Mouse (Mus musculus): ENCODE measurements at regions not wholly inside any gene's neighbourhood (a gene's known extent, or its start where the extent isn't known, plus 50 kb on each side); places are given as distances from the start of the nearest gene placed in this dataset.

DNA sequence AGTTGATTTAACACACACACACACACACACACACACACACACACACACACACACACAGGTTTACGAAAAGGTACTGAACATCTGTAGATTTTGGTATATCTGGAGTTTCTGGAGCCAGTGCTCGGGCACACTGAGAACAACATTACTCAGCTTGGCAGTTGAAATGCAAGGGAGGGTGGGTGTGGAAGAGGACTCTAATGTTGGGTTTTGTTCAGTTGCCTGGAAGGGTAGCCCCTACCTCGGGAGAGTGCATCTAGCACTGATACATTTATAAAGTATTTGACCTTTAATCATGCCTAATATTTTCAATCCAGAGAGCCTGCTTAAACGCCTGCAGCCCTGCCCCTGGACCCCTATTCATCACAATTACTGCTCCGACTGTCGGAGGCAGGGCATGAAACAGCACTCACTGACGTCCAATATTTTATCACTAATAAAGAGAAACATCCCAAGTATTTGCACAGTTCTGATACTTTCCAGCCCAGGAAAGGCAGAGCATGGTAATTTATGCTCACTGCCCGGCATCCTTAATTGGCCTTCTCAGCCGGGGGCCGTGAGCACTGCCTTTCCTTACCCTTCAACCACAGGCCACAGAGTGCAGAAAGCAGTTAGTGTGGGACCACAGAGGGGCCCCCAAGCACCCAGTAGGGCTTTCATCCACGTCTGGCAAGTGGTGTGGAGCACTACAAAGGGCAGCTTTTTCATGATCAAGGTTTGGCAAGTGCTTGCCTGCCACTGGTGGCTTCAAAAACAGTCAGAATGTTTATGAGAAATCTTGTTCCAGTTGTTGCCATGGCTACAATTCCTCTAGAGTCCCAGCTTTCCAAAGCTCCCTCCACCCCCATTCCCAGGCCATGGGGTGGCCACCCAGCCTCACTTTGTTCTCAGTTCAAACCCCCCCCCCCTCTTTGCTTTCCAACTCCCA, 76.3 kb upstream of the Pkdcc start:
- DNase-seq = no peak

GRCm38 (mm10) chr17:83148371-83148929, 66.6 kb upstream of the Pkdcc start:
- peak; percentile 71 to 83 for DNase-seq

DNA sequence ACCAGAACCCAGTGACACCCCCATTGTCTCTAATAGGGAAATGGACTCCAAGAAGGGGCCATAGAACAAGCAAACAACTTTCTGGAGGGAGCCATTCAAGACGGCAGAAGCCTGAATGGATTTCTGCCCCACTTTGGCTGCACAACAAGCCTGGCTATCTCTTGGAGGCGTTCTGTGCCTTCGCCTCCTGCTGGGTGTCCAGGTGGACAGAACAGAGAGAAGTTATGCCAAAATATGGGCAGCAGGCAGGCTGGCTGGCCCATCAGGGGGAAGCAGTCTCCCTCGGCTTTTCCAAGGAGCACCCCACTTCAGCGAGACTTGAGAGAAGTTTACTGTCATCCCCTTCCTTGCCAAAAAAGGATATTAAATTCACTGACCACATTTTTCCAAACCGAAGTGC, 65.8 kb upstream of the Pkdcc start:
- no peak for DNase-seq

- DNase-seq = no peak
These were observed 60.0 kb upstream of the Pkdcc start for GRCm38 (mm10) chr17:83155106-83155505.

DNA sequence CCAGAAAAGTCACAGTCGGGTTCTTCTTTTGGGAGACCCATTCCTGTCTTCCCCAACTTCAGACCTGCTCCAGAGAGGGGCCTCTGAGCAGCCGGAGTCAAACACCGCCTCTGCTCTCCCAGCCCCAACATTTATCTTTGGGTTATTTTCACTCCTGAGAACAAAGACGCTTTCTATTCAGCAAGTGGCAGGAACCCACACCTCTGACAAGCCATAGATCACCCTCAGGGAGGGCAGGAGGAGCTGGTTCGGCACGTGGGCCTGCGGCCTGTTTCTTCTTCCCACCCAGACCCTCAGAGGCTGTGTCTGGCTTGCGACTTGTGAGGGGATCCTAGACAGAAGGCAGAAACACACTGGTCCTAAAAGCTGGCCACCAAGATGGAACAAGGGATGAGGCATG, 58.4 kb upstream of the Pkdcc start:
- DNase-seq = no peak

DNA sequence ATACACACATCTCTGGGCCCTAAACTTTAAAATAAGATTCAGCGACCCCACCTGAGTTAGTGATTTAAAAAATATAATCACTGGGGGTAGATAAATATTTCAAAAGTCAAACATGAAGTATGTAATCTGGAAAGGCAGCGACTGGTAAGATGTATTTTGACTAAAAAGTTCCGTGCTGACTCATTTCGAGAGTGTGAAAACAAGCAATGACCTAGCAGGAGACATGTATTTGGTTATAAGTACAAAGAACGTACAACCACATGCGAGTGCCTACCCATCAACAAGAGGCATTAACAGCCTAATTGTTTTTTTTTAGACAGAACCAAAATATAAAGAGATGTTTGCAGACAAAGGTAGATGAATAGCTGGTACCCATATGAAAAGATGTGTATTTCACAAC, 57.0 kb upstream of the Pkdcc start:
- no peak for DNase-seq

DNA sequence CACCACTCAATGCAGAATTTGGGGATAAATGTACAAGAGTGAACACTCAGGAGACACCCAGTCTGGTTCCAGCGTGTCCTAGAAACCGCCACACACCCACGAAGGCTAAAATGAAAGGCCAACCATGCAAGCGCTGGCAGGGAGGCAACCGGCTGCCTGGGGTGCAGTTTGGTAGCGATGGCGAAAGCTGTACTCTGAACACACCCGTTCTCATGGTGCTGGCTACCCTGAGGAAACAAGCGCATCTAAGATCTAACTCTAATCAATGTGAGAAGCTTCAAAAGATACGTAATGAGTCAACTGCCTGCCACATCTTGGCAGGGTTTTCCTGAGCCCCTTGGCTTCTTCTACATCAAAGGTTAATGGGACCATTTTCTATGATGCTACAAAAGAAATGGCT, 56.4 kb upstream of the Pkdcc start:
- DNase-seq = no peak

GRCm38 (mm10) chr17:83159634-83160033, 55.5 kb upstream of the Pkdcc start:
- no peak for DNase-seq

GRCm38 (mm10) chr17:83160296-83160695, 54.8 kb upstream of the Pkdcc start:
- DNase-seq = no peak

- peak in 1 of 2 experiments; percentile 37 for DNase-seq
These were observed 53.4 kb upstream of the Pkdcc start for GRCm38 (mm10) chr17:83161731-83162130.

- DNase-seq = no peak
These were observed 51.0 kb upstream of the Pkdcc start for GRCm38 (mm10) chr17:83163952-83164560.

- no peak for DNase-seq
These were observed 50.4 kb upstream of the Pkdcc start for GRCm38 (mm10) chr17:83164728-83165127.

- no peak for DNase-seq
These were observed 50.0 kb upstream of the Pkdcc start for GRCm38 (mm10) chr17:83165140-83165539.

Data from lung, adult 18-20 months (tissue).